Mouse (Mus musculus) erythroblast, embryonic 14.5 days (primary cell): ENCODE data around the gene Capn15.

ENCODE experiments used
- GATA1 ChIP-seq: IDR thresholded peaks from 2 replicates; pipeline ENCODE4 v1.6.1; 2012; ENCODE audit warnings: low read length, inconsistent platforms, mixed read lengths
- TAL1 ChIP-seq: IDR thresholded peaks from 3 replicates; pipeline ENCODE4 v1.6.1; 2012; ENCODE audit warnings: low read length, inconsistent platforms, mixed read lengths

DNA sequence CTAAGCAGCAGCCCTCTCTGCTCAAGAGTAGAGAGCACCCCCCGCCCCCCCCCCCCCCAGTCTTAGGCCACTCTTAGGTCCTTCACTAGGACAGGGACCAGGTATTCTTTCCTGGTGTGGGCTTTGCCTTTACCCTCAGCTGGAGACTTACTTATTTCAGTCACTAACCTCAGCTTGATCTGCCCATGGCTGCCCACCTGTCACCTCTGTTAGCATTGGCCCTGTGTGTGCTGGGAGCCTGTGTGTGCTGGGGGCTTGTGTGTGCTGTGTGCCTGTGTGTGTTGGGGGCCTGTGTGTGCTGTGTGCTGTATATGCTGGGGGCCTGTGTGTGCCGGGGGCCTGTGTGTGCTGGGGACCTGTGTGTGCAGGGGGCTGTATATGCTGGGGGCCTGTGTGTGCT lies 30.9 kb downstream of the Capn15 start:
- TF ChIP-seq TAL1 (no peak), GATA1 (no peak)
